Mouse (Mus musculus) lung, adult 2 months (tissue): ENCODE results near the gene Lrrc51. TPM values are rescaled to one million over a fixed set of nuclear protein-coding genes. Genes with fewer than 3 reads are reported as not detected.

Experiments
- DNase-seq: peaks from one replicate; pipeline ENCODE4 v3.0.0; 2022
- H3K4me1 ChIP-seq: fragments of 200-500 bp; 2 replicates; pipeline ENCODE4 v1.6.1; 2011; ENCODE audit warnings: low read length; ENCODE audit not compliant: control insufficient read depth, insufficient read depth
- H3K4me3 ChIP-seq: fragments of 200-500 bp; replicated peaks from 2 replicates; pipeline ENCODE3; 2011; ENCODE audit warnings: low read depth, mild to moderate bottlenecking, control low read depth, low read length; ENCODE audit errors: extremely low read depth
- CTCF ChIP-seq: fragments of 200-500 bp; IDR thresholded peaks from 2 replicates; pipeline ENCODE4 v1.5.1; 2011; ENCODE audit warnings: mild to moderate bottlenecking, low read length, control low read depth; ENCODE audit not compliant: insufficient read depth
- POLR2A ChIP-seq: fragments of 200-500 bp; IDR thresholded peaks from 2 replicates; pipeline ENCODE4 v1.6.1; 2011; ENCODE audit warnings: low read depth, mild to moderate bottlenecking, control low read depth, low read length, borderline replicate concordance; ENCODE audit errors: extremely low read depth
- WGBS: fragments of 180-500 bp; shearing (Covaris S2); methylation state at CpG from one replicate; pipeline ENCODE4 v1.1.7; 2018; 5-methylcytosine and 5-hydroxymethylcytosine counted together
- polyA plus RNA-seq: library from polyadenylated mRNA; depleted of rRNA; stranded (reverse); fragments of >200 nt; gene quantifications from 2 replicates; pipeline ENCODE4 v1.2.3, GENCODE M21; 2012

Gene Lrrc51
- polyA plus RNA-seq, 1 experiment = 36.5 TPM

DNA sequence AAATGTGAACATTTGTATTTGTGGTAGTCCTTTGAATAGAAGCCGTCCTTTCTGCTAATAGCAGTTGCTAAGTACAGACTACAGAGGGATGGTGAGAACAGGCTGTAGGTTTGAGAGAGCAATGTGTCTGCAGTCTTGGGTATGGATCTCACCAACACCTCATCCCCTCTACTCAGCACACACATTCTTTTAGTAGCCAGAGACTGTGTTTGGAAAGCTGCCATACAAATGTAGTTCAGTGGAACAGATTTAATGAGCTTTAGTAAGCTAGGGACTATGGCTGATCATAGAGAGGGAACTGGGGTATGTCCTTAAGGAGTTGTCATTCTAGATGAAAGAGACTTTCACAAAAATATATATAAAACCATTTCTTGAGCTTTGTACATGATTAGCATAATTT lies 33.6 kb upstream of the Lrrc51 start:
- Histone ChIP-seq H3K4me3 (no peak overlapping the region), H3K4me1 (no peaks in the 10 kb centered on the region; the same call in 1 of the 2 replicates)
- 71% methylated on average over 1 of the region's 1 CpGs for WGBS
- DNase-seq = no peak
- TF ChIP-seq CTCF (no peak), POLR2A (no peak)

- DNase-seq = no peak
- TF ChIP-seq POLR2A = no peak
- TF ChIP-seq CTCF = no peak
- WGBS = 27% methylated on average over 2 of the region's 2 CpGs
- Histone ChIP-seq H3K4me3 (no peak overlapping the region), H3K4me1 (no peaks in the 10 kb centered on the region; the same call in 1 of the 2 replicates)
Observed at GRCm38 (mm10) chr7:101965606-101966005, 31.9 kb upstream of the Lrrc51 start.

DNA sequence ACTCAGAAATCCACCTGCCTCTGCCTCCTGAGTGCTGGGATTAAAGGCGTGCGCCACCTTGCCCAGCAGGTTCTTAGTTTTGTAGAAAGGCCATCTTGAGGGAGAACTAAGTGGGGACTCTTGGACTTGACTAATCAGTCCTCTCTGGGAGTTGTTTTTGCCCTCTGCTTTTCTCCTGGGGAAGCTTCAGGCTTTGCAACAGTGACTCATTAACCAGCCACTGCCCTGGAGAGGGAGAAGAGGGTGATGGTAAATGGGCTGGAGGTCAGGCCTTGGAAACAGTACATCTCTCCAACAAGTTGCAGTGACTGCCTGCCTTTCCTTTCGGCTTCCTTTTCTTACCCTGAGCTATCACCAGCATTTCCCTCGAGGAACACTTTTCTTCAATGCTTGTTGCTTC lies 30.9 kb upstream of the Lrrc51 start:
- WGBS = 75% methylated on average over 4 of the region's 4 CpGs
- no peak for DNase-seq
- no peaks in the 10 kb centered on the region; the same call in 1 of the 2 replicates for H3K4me1 ChIP-seq
- H3K4me3 ChIP-seq = no peak overlapping the region
- TF ChIP-seq POLR2A = no peak
- no peak for TF ChIP-seq CTCF

- no peak for TF ChIP-seq CTCF
- no peak for TF ChIP-seq POLR2A
- H3K4me1 ChIP-seq = no peaks in the 10 kb centered on the region; the same call in 1 of the 2 replicates
- no peak for DNase-seq
- H3K4me3 ChIP-seq = no peak overlapping the region
- 92% methylated on average over 2 of the region's 2 CpGs for WGBS
Observed at GRCm38 (mm10) chr7:101963621-101964020, 29.9 kb upstream of the Lrrc51 start.

GRCm38 (mm10) chr7:101962829-101963228 lies 29.1 kb upstream of the Lrrc51 start:
- 99% methylated on average over 2 of the region's 2 CpGs for WGBS
- Histone ChIP-seq H3K4me3 (no peak overlapping the region), H3K4me1 (no peaks in the 10 kb centered on the region; the same call in 1 of the 2 replicates)
- no peak for DNase-seq
- TF ChIP-seq CTCF = no peak
- no peak for TF ChIP-seq POLR2A

GRCm38 (mm10) chr7:101956911-101957310 lies 23.2 kb upstream of the Lrrc51 start:
- no peak for DNase-seq
- 84% methylated on average over 5 of the region's 5 CpGs for WGBS
- TF ChIP-seq POLR2A (no peak), CTCF (no peak)

DNA sequence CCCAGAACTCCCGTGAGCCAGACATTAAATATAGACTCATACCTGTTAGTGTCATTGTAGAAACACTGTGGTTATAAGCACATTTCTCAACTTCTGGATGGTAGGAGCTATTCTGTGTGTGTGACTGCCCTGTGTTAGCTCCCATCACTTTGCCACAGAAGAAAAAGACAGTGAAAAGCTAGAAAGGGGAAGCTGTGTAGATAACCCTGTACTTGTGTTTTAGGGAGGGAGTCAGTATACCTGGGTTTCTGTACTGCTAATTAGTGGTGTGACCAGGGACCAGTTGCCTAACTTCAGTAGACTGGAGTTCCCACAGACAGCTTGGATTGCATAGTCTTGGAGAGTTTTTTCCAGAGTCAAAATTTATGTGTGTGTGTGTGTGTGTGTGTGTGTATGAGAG lies 22.8 kb upstream of the Lrrc51 start:
- WGBS = 76% methylated on average over 1 of the region's 1 CpGs
- Histone ChIP-seq H3K4me3 (no peak overlapping the region), H3K4me1 (no peaks in the 10 kb centered on the region)
- no peak for DNase-seq
- TF ChIP-seq POLR2A (no peak), CTCF (no peak)

More at GRCm38 (mm10) chr7:101956911-101957310, 23.2 kb upstream of the Lrrc51 start:
- H3K4me1 ChIP-seq = no peaks in the 10 kb centered on the region
- H3K4me3 ChIP-seq = no peak overlapping the region

DNA sequence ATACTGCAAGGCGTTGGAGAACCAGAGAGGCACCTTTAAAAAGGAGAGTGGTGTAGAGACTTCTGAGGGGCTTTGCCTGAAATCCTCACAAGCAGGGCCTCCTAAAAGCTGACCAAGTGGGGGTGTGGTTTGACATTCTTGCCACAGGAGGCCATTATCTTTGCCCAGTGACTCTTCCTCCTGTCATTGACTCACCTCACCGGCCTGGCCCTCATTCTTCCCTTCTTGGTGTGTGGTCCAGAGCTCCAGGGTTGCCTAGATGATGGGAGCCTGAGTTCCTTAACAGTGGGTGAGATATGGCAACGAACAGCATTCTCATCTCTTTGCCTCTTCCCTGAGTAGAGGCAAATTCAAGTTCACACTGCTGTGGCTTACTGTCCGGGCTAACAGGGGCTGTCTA lies 22.2 kb upstream of the Lrrc51 start:
- 74% methylated on average over 4 of the region's 4 CpGs for WGBS
- TF ChIP-seq CTCF (no peak), POLR2A (no peak)
- H3K4me1 ChIP-seq = no peaks in the 10 kb centered on the region
- DNase-seq = no peak
- no peak overlapping the region for H3K4me3 ChIP-seq

DNA sequence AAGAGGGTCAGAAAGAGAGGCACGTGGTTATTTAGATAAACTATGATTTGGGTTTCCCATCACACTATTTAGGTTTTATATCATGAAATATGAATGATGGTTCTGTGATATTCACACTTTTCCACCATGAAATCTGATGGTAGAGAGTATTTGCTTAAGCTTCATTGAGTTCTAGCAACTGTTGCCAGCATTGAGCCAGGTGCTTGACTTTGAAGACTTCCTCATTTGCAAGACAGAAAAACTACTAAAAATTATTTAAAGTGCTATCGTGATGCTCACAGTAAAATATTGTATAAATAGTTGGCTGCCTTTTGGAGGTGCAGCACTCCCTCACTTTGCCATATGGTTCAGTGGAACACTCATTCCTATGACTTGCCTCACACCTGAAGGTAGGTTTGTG lies 21.6 kb upstream of the Lrrc51 start:
- no peak for DNase-seq
- TF ChIP-seq POLR2A (no peak), CTCF (no peak)
- 64% methylated on average over 2 of the region's 2 CpGs for WGBS

GRCm38 (mm10) chr7:101954163-101954562 lies 20.5 kb upstream of the Lrrc51 start:
- WGBS = 77% methylated on average over 2 of the region's 2 CpGs
- no peak for DNase-seq
- no peak for TF ChIP-seq CTCF
- TF ChIP-seq POLR2A = no peak
- Histone ChIP-seq H3K4me1 (no peaks in the 10 kb centered on the region), H3K4me3 (no peak overlapping the region)

More for the DNA sequence above, 21.6 kb upstream of the Lrrc51 start:
- H3K4me3 ChIP-seq = no peak overlapping the region
- no peaks in the 10 kb centered on the region for H3K4me1 ChIP-seq

DNA sequence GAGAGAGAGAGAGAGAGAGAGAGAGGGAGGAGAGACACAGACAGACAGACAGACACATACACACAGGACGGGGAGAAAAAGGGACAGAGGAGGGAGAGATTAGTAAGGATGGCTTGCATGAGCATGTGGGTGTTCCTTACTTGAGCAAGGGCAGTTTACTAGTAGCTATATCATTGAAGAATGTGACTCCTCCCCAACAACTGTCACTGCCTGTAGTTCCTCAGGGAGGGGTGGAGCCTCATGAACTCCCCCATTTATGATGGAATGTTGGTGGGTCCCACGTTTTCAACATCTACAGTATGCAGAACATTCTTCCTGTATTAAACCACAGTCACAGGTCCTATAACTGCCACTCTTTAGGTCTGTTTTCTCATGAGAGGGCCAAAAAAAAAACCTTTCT lies 18.4 kb upstream of the Lrrc51 start:
- no peak for TF ChIP-seq POLR2A
- no peak for TF ChIP-seq CTCF
- DNase-seq = no peak
- Histone ChIP-seq H3K4me3 (no peak overlapping the region), H3K4me1 (no peaks in the 10 kb centered on the region)
- WGBS = 32% methylated on average over 2 of the region's 2 CpGs
